Mouse (Mus musculus) limb, embryonic 14.5 days (tissue): ENCODE measurements around the gene Myo18b. TPM values are rescaled to one million over a fixed set of nuclear protein-coding genes. Genes with fewer than 3 reads are reported as not detected.
A peak's percentile ranks its signal among the peaks of the same experiment; 100 is the strongest.

Experiments
- ATAC-seq: fragments of 200-750 bp; cut with Nextera tagmentation; 2 replicates; pipeline ENCODE4 v1.8.0; 2017; ENCODE audit warnings: low read depth, moderate number of reproducible peaks, moderate TSS enrichment; ENCODE audit not compliant: low FRiP score
- DNase-seq: peaks from one replicate; pipeline ENCODE4 v3.0.0-alpha.2; 2015; ENCODE audit warnings: low spot score
- H3K27ac ChIP-seq: fragments of 300-500 bp; sonication (generic); replicated peaks from 2 replicates; pipeline ENCODE4 v1.5.1; 2014; ENCODE audit warnings: low read depth, mild to moderate bottlenecking, low read length, moderate library complexity, mixed read lengths
- H3K27me3 ChIP-seq: fragments of 300-500 bp; sonication (generic); 2 replicates; pipeline ENCODE4 v1.6.1; 2014; ENCODE audit warnings: low read length, mixed read lengths; ENCODE audit not compliant: control insufficient read depth, insufficient read depth
- H3K36me3 ChIP-seq: fragments of 300-500 bp; sonication (generic); 2 replicates; pipeline ENCODE4 v1.6.1; 2014; ENCODE audit warnings: mild to moderate bottlenecking, low read length, moderate library complexity, mixed read lengths; ENCODE audit not compliant: control insufficient read depth, insufficient read depth
- H3K4me1 ChIP-seq: fragments of 300-500 bp; sonication (generic); 2 replicates; pipeline ENCODE4 v1.6.1; 2014; ENCODE audit warnings: antibody characterized with exemption, low read length, mixed read lengths; ENCODE audit not compliant: control insufficient read depth, insufficient read depth
- H3K4me2 ChIP-seq: fragments of 300-500 bp; sonication (generic); replicated peaks from 2 replicates; pipeline ENCODE4 v1.6.1; 2014; ENCODE audit warnings: low read depth, mild to moderate bottlenecking, low read length, moderate library complexity; ENCODE audit not compliant: severe bottlenecking
- H3K4me3 ChIP-seq: fragments of 300-500 bp; sonication (generic); replicated peaks from 2 replicates; pipeline ENCODE4 v1.5.1; 2014; ENCODE audit warnings: low read length
- H3K9ac ChIP-seq: fragments of 300-500 bp; sonication (generic); 2 replicates; pipeline ENCODE4 v1.6.1; 2014; ENCODE audit warnings: mild to moderate bottlenecking, low read depth, low read length, moderate library complexity; ENCODE audit not compliant: severe bottlenecking
- H3K9me3 ChIP-seq: fragments of 300-500 bp; sonication (generic); 2 replicates; pipeline ENCODE4 v1.6.1; 2016; ENCODE audit warnings: low read length; ENCODE audit not compliant: control insufficient read depth
- POLR2A ChIP-seq: fragments of 200-500 bp; IDR thresholded peaks from 2 replicates; pipeline ENCODE4 v1.8.0; 2012; ENCODE audit warnings: inconsistent platforms, mild to moderate bottlenecking, moderate library complexity, borderline replicate concordance; ENCODE audit not compliant: insufficient read depth, insufficient read length; ENCODE audit errors: extremely low read depth
- WGBS: fragments of 180-500 bp; shearing (Covaris S2); extraction: QIAGEN DNeasy Blood & Tissue Kit; methylation state at CpG from one replicate; pipeline ENCODE4 v1.1.7; 2014; 5-methylcytosine and 5-hydroxymethylcytosine counted together
- polyA plus RNA-seq, 2 experiments: library from polyadenylated mRNA; depleted of rRNA in 1 of 2; stranded (reverse) in 1 of 2; unstranded in 1 of 2; fragments of >200 nt; fragmentation: Nextera tagmentation in 1 of 2; extraction: Ambion mirVana in 1 of 2; gene quantifications; 2 replicates each; pipeline versions ENCODE4 v1.2.1 to v1.2.3; 2012 to 2014

Gene Myo18b
- polyA plus RNA-seq, 2 experiments = 3.7 to 6.5 TPM

DNA sequence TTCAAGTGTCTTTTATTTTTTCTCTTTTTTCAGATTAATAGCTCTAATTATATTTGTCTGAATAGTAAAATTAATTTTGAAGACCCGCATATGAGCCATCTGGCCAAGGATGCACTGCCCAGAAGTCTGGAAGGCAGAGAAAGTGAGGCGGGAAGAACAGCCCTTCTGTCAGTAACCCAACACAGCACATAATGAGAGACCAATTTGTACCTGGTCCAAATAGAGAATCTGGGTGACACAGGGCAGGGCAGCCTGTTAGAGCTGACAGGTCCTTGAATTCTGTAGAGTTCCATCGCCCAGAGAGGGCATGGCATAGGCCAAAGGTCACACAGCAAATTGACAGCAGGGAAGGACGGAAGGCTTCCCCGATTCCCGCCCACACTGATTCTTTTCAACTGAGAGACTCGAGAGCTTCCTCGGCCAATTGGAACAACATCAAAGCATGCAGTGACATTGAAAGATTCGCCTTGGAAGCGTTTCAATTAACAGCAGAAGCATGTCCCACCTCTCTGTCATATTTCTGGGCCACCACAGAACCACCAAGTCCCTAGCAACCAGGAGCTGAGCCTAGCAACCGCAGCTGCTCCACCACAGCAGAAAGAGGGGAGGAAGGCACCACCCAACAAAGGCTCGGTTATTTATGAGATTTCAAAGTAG is 36.7 kb downstream of the Myo18b start:
- ATAC-seq (no peak), DNase-seq (no peak)
- H3K27me3 ChIP-seq = no peaks in the 10 kb centered on the region
- H3K27ac ChIP-seq = no peak overlapping the region
- WGBS = 51% methylated on average over 12 of the region's 12 CpGs
- H3K4me1 ChIP-seq = peaks cover 2% of the 10 kb centered on the region; the same call in 1 of the 2 replicates
- H3K4me2 ChIP-seq = no peak overlapping the region
- TF ChIP-seq POLR2A = no peak
- H3K9me3 ChIP-seq = no peaks in the 10 kb centered on the region
- no peak overlapping the region for H3K4me3 ChIP-seq
- H3K36me3 ChIP-seq = no peaks in the 10 kb centered on the region
- H3K9ac ChIP-seq = 0 out of 2 replicates have a peak overlapping the region, but pooled peaks have one; percentile 6

DNA sequence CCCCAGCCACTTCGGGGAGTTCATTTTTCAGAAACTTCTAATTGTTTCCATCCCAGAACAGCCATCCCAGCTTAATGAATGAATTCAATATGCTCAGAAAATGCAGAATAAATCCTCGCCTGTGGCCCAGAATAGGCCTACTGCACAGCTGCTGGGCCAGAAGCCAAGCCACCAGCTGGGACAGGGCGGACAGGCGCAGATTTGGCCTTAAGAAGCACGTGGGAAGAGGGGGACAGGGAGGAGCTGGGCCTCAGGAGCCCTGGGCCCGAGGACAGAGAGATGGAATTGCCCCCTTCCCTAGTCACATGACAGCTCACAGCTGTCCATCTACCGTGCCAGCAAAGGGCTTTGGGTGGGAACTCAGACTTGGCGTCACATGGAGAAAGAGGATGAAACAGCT is 43.0 kb downstream of the Myo18b start:
- H3K9me3 ChIP-seq = no peaks in the 10 kb centered on the region
- H3K27ac ChIP-seq = no peak overlapping the region; the same call in 1 of the 2 replicates
- H3K9ac ChIP-seq = no peak overlapping the region
- H3K4me1 ChIP-seq = peaks cover 23% of the 10 kb centered on the region
- peak; percentile 89 for DNase-seq
- no peaks in the 10 kb centered on the region; the same call in 1 of the 2 replicates for H3K27me3 ChIP-seq
- H3K36me3 ChIP-seq = no peaks in the 10 kb centered on the region
- 0 out of 2 replicates have a peak overlapping the region, but pooled peaks have one; percentile 13 for H3K4me2 ChIP-seq
- TF ChIP-seq POLR2A = no peak
- 17% methylated on average over 7 of the region's 8 CpGs for WGBS
- H3K4me3 ChIP-seq = no peak overlapping the region
- peak; percentile 95 for ATAC-seq

GRCm38 (mm10) chr5:112851389-112851788 is 44.8 kb downstream of the Myo18b start:
- TF ChIP-seq POLR2A = no peak
- DNase-seq = no peak
- Histone ChIP-seq H3K9me3 (no peaks in the 10 kb centered on the region), H3K27me3 (no peaks in the 10 kb centered on the region; the same call in 1 of the 2 replicates), H3K9ac (no peak overlapping the region), H3K4me1 (peaks cover 27% of the 10 kb centered on the region), H3K4me2 (no peak overlapping the region), H3K27ac (no peak overlapping the region), H3K36me3 (no peaks in the 10 kb centered on the region), H3K4me3 (no peak overlapping the region)
- 42% methylated on average over 5 of the region's 5 CpGs for WGBS
- ATAC-seq = no peak

GRCm38 (mm10) chr5:112848586-112849280 is 47.4 kb downstream of the Myo18b start:
- Histone ChIP-seq H3K4me1 (peaks cover 27% of the 10 kb centered on the region), H3K9me3 (no peaks in the 10 kb centered on the region), H3K27me3 (no peaks in the 10 kb centered on the region; the same call in 1 of the 2 replicates), H3K9ac (no peak overlapping the region), H3K4me3 (no peak overlapping the region), H3K4me2 (peak overlapping the region; percentile 22), H3K36me3 (no peaks in the 10 kb centered on the region), H3K27ac (no peak overlapping the region)
- peak; percentile 25; the same call in 1 of the 2 replicates for ATAC-seq
- peak; percentile 43 for DNase-seq
- no peak for TF ChIP-seq POLR2A
- 3% methylated on average over 16 of the region's 16 CpGs for WGBS

- 10% methylated on average over 25 of the region's 25 CpGs for WGBS
- Histone ChIP-seq H3K9ac (no peak overlapping the region), H3K4me2 (peak overlapping the region; percentile 22), H3K4me3 (no peak overlapping the region), H3K36me3 (no peaks in the 10 kb centered on the region), H3K27me3 (no peaks in the 10 kb centered on the region; the same call in 1 of the 2 replicates), H3K27ac (no peak overlapping the region), H3K4me1 (peaks cover 22% of the 10 kb centered on the region), H3K9me3 (no peaks in the 10 kb centered on the region)
- DNase-seq (no peak), ATAC-seq (no peak)
- TF ChIP-seq POLR2A = no peak
These were observed 48.1 kb downstream of the Myo18b start for GRCm38 (mm10) chr5:112847985-112848542.
